18 mouse cellular contexts compared by ENCODE assay signal in the genomic region with DNA sequence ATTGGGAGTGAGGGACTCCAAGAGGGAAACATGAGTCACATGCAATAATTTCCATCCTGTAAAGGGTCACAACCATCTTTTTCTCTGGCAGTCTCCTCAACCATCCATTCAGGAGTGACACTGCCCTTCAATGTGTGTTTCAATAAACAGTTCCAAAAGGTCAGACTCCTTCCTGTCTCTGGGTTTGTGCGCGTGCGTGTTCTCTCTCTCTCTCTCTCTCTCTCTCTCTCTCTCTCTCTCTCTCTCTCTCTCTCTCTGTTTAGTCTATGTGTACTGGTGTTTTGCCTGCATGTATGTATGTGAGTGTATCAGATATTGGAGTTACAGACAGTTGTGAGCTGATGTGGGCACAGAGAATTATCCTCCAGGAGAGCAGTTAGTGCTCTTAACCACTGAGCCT. TPM values are rescaled to one million over a fixed set of nuclear protein-coding genes. Genes with fewer than 3 reads are reported as not detected.
"Had no signal": no experiment of that assay in that cellular context is flagged by ENCODE, and none has a peak within 500 bp of the region (broad histone marks: within the 10 kb centered on the region; RNA-seq: fewer than 3 reads in every experiment).

No protein-coding gene starts in this region.

- H3K4me2 ChIP-seq: intestine, embryonic 15.5 days; midbrain, embryonic 13.5 days; neural tube, embryonic 15.5 days had no signal

- H3K9ac ChIP-seq: intestine, embryonic 15.5 days; liver, embryonic 14.5 days; midbrain, embryonic 13.5 days; neural tube, embryonic 15.5 days had no signal

- H3K4me3 ChIP-seq: intestine, embryonic 15.5 days; left cerebral cortex, adult 2 months; limb, embryonic 10.5 days; midbrain, embryonic 13.5 days; neural tube, embryonic 15.5 days had no signal

- H3K27me3 ChIP-seq: intestine, embryonic 15.5 days; midbrain, embryonic 13.5 days; neural tube, embryonic 15.5 days had no signal

- H3K27ac ChIP-seq: intestine, embryonic 15.5 days; left cerebral cortex, adult 2 months; limb, embryonic 10.5 days; liver, embryonic 14.5 days; midbrain, embryonic 13.5 days; neural tube, embryonic 15.5 days had no signal

- DNase-seq: kidney, adult 18-20 months; kidney, postnatal 14 days; right cerebral cortex, adult 18-20 months; right cerebral cortex, postnatal 25 days; thymus, adult 18-20 months; thymus, postnatal 25 days had no signal

- H3K9me3 ChIP-seq: intestine, embryonic 15.5 days; limb, embryonic 10.5 days; midbrain, embryonic 13.5 days; neural tube, embryonic 15.5 days had no signal

- ATAC-seq: intestine, embryonic 15.5 days; midbrain, embryonic 13.5 days had no signal

- H3K4me1 ChIP-seq: limb, embryonic 10.5 days; midbrain, embryonic 13.5 days; neural tube, embryonic 15.5 days had no signal

RNA-seq across cellular contexts. Expression of gene Gm20671, which starts 59.9 kb away (rescaled TPM):
- polyA plus RNA-seq: intestine, embryonic 15.5 days; kidney, embryonic 14.5 days; limb, embryonic 10.5 days; lung, embryonic 16.5 days; midbrain, embryonic 13.5 days; midbrain, postnatal 0 days; neural tube, embryonic 11.5 days; neural tube, embryonic 15.5 days; stomach, embryonic 14.5 days; urinary bladder, adult 2 months had no signal
